Mouse (Mus musculus) Patski (cell line): ENCODE results near the gene Gkn2. TPM values are rescaled to one million over a fixed set of nuclear protein-coding genes. Genes with fewer than 3 reads are reported as not detected.

Source experiments
- ATAC-seq: fragments of 100-300 bp; one replicate; pipeline ENCODE4 v1.8.0; 2021
- CTCF ChIA-PET: fragments of 350-600 bp; sonication (Branson Sonifier 250); formaldehyde crosslinking; loops from one replicate; lab custom pipeline; 2022; ENCODE audit warnings: inconsistent platforms; lab: Charles Lee
- POLR2A ChIA-PET: fragments of 350-600 bp; sonication (Branson Sonifier 250); formaldehyde crosslinking; loops from one replicate; lab custom pipeline; 2022; ENCODE audit warnings: antibody characterized with exemption, inconsistent platforms; lab: Charles Lee
- DNase-seq: peaks from one replicate; pipeline ENCODE4 v3.0.0-alpha.2; 2011; ENCODE audit warnings: low read depth, low spot score
- H3K27me3 ChIP-seq: fragments of 371-371 bp; one replicate; pipeline ENCODE4 v1.5.1; 2021
- CTCF ChIP-seq: fragments of 100-300 bp; IDR thresholded peaks from one replicate; pipeline ENCODE4 v1.5.1; 2021
- in situ Hi-C: fragments of 300-500 bp; cut with MboI; formaldehyde crosslinking; loops from 3 replicates; pipeline ENCODE4 v1.11.1; 2018; ENCODE audit warnings: low pct_unique_long_range_greater_than_20kb, mixed read lengths
- polyA plus RNA-seq: library from polyadenylated mRNA; unstranded; gene quantifications from one replicate; pipeline ENCODE4 v1.2.3, GENCODE M21; 2021

Gkn2 gene
- polyA plus RNA-seq = not detected

GRCm38 (mm10) chr6:87373057-87373456 lies at the start of gene Gkn2:
Gene Gkn2 (plus strand): TSS chr6:87373357.
- ChIA-PET CTCF (interaction anchor here (1.0 kb wide), 2 partner anchors 23 to 30 kb away, joined by 3 read pairs; no protein-coding TSS in a partner anchor), POLR2A (no interaction called here)
- peaks cover 82% of the 10 kb centered on the region for H3K27me3 ChIP-seq
- TF ChIP-seq CTCF = no peak
- in situ Hi-C loops = no loop called here
- no peak for DNase-seq
- ATAC-seq = no peak

- in situ Hi-C loops = no loop called here
- ATAC-seq = no peak
- no peak for DNase-seq
- no peaks in the 10 kb centered on the region for H3K27me3 ChIP-seq
- peak; percentile 85 for TF ChIP-seq CTCF
- CTCF ChIA-PET = interaction anchor here (0.9 to 5.0 kb wide), 6 partner anchors 10 to 221 kb away, joined by 3 to 48 read pairs (median 4); partner anchors contain the start of gene D6Ertd527e
- POLR2A ChIA-PET = interaction anchor here (1.1 kb wide), 1 partner anchor 220 kb away, joined by 3 read pairs; no protein-coding TSS in a partner anchor
Measured at GRCm38 (mm10) chr6:87323381-87323780, 49.8 kb upstream of the Gkn2 start.

GRCm38 (mm10) chr6:87326932-87327331 lies 46.2 kb upstream of the Gkn2 start:
- no peaks in the 10 kb centered on the region for H3K27me3 ChIP-seq
- DNase-seq (no peak), ATAC-seq (no peak)
- POLR2A ChIA-PET = no interaction called here
- in situ Hi-C loops = loop anchor here (5.0 kb wide), 2 partner anchors 35 to 225 kb away; partner anchors contain the start of gene D6Ertd527e
- CTCF ChIA-PET = interaction anchor here (1.5 kb wide), 1 partner anchor 225 kb away, joined by 3 read pairs; no protein-coding TSS in a partner anchor
- TF ChIP-seq CTCF = no peak

GRCm38 (mm10) chr6:87328265-87329173 lies 44.6 kb upstream of the Gkn2 start:
- ATAC-seq = no peak
- in situ Hi-C loops = loop anchor here (5.0 kb wide), 2 partner anchors 36 to 226 kb away; partner anchors contain the start of gene D6Ertd527e

GRCm38 (mm10) chr6:87332380-87332779 lies 40.8 kb upstream of the Gkn2 start:
- TF ChIP-seq CTCF = no peak
- DNase-seq (no peak), ATAC-seq (no peak)
- H3K27me3 ChIP-seq = no peaks in the 10 kb centered on the region
- ChIA-PET CTCF (interaction anchor here (0.7 to 1.5 kb wide), 5 partner anchors 9 to 235 kb away, joined by 3 to 7 read pairs (median 3); no protein-coding TSS in a partner anchor), POLR2A (no interaction called here)
- in situ Hi-C loops = no loop called here

More at GRCm38 (mm10) chr6:87328265-87329173, 44.6 kb upstream of the Gkn2 start:
- POLR2A ChIA-PET = interaction anchor here (0.6 kb wide), 1 partner anchor 97 kb away, joined by 3 read pairs; no protein-coding TSS in a partner anchor
- DNase-seq = no peak
- H3K27me3 ChIP-seq = no peaks in the 10 kb centered on the region
- CTCF ChIA-PET = interaction anchor here (3.9 kb wide), 1 partner anchor 227 kb away, joined by 16 read pairs; no protein-coding TSS in a partner anchor
- no peak for TF ChIP-seq CTCF

- ChIA-PET POLR2A (no interaction called here), CTCF (interaction anchor here (1.1 to 3.3 kb wide), 3 partner anchors 12 to 237 kb away, joined by 4 to 30 read pairs (median 5); no protein-coding TSS in a partner anchor)
- TF ChIP-seq CTCF = no peak
- in situ Hi-C loops = no loop called here
- no peak for DNase-seq
- H3K27me3 ChIP-seq = peaks cover 17% of the 10 kb centered on the region
- ATAC-seq = no peak
Measured at GRCm38 (mm10) chr6:87334361-87335090, 38.6 kb upstream of the Gkn2 start.

DNA sequence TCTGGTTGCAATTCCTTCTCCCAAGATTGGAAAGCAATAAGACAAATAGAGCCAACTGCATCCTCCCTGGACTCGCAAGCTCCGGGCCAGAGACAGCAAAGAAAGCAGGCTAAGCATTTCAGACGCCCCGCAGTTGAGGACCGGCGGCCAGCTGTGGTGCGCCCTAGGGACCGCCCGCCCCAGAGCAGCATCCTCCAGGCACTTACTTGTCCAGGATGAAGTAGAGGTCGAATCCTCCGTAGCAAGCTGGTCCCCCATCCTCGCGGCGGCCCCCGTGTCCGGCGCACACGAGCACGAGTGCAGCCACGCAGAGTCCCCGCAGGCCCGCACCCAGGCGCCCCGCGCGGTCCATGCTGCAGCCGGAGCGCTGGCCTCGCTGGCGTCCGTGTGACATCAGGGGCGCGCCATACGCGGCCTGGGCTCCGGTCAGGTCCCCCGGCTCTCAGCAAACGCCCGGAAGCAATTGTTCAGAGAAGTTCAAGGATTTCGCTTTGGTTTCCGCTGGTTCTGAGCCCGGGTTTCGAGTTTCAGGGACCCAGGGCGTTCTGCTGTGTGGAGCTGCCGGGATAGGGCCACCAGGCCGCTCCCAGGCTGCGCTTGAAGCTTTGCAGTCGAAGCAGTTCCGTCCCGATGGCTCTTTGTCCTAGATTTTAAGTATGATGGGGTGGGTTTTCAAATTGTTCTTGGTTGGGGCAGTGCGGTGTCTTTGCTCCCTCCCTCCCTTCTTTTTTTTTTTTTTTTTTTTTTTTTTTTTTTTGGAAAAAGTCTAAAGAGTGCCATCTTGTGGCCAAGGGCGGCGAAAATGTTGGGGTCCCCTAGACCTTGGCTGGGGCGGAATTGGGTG lies 37.8 kb upstream of the Gkn2 start, which contains the start of gene Antxr1:
TSS of gene Antxr1 (minus strand) at position 731 of the 844 bp plus-strand sequence.
- ChIA-PET POLR2A (interaction anchor here (0.7 kb wide), 4 partner anchors 46 to 269 kb away, joined by 5 to 11 read pairs (median 7); no protein-coding TSS in a partner anchor), CTCF (interaction anchor here (0.8 to 3.3 kb wide), 5 partner anchors 9 to 238 kb away, joined by 3 to 30 read pairs (median 4); no protein-coding TSS in a partner anchor)
- peaks cover 24% of the 10 kb centered on the region for H3K27me3 ChIP-seq
- TF ChIP-seq CTCF = peak; percentile 76
- ATAC-seq (no peak), DNase-seq (no peak)
- in situ Hi-C loops = no loop called here

- no peak for TF ChIP-seq CTCF
- DNase-seq (no peak), ATAC-seq (no peak)
- in situ Hi-C loops = no loop called here
- peaks cover 28% of the 10 kb centered on the region for H3K27me3 ChIP-seq
- POLR2A ChIA-PET = interaction anchor here (0.7 kb wide), 1 partner anchor 45 kb away, joined by 6 read pairs; no protein-coding TSS in a partner anchor
- CTCF ChIA-PET = interaction anchor here (0.8 to 3.3 kb wide), 4 partner anchors 9 to 239 kb away, joined by 3 to 30 read pairs (median 4); no protein-coding TSS in a partner anchor
Measured at GRCm38 (mm10) chr6:87335935-87336295, 37.2 kb upstream of the Gkn2 start.

- TF ChIP-seq CTCF = no peak
- CTCF ChIA-PET = no interaction called here
- peaks cover 47% of the 10 kb centered on the region for H3K27me3 ChIP-seq
- in situ Hi-C loops = no loop called here
- ATAC-seq = no peak
- POLR2A ChIA-PET = no interaction called here
- no peak for DNase-seq
Measured at GRCm38 (mm10) chr6:87350829-87351228, 22.3 kb upstream of the Gkn2 start, which contains the start of gene Gkn1. Gene Gkn1 (minus strand): TSS chr6:87350942.
